Mouse (Mus musculus) olfactory bulb, adult 2 months (tissue): ENCODE measurements around the gene Trappc6a.

Source experiments
- CTCF ChIP-seq: fragments of 200-500 bp; IDR thresholded peaks from 2 replicates; pipeline ENCODE4 v1.5.1; 2012; ENCODE audit warnings: low read depth, mild to moderate bottlenecking, low read length, moderate library complexity; ENCODE audit not compliant: insufficient read depth
- POLR2A ChIP-seq: fragments of 200-500 bp; IDR thresholded peaks from 2 replicates; pipeline ENCODE4 v1.6.1; 2012; ENCODE audit warnings: mild to moderate bottlenecking, low read depth, low read length, moderate library complexity; ENCODE audit not compliant: insufficient read depth

GRCm38 (mm10) chr7:19560491-19561260, 52.5 kb downstream of the Trappc6a start:
- TF ChIP-seq CTCF: no peak
- no peak for TF ChIP-seq POLR2A
